Mouse (Mus musculus): ENCODE measurements around the gene Ubxn1. TPM values are rescaled to one million over a fixed set of nuclear protein-coding genes. Genes with fewer than 3 reads are reported as not detected.

Ubxn1 gene
- polyA plus RNA-seq, 1 experiment from 2014 or later = 167 TPM

- 0 out of 2 replicates have a peak, but pooled peaks cover 2% of the 10 kb centered on the region for H3K36me3 ChIP-seq
- no peaks in the 10 kb centered on the region for H3K27me3 ChIP-seq (replicated peaks)
- H3K27ac ChIP-seq = no peak overlapping the region
- no peaks in the 10 kb centered on the region for H3K9me3 ChIP-seq
- 25% methylated on average over 29 of the region's 29 CpGs for WGBS
- peak overlapping the region; percentile 50 for H3K4me3 ChIP-seq (replicated peaks)
- ATAC-seq = peak; percentile 81
- peak overlapping the region; percentile 88 for H3K4me2 ChIP-seq (replicated peaks)
- peaks cover 12% of the 10 kb centered on the region for H3K4me1 ChIP-seq (replicated peaks)
- H3K9ac ChIP-seq = peak overlapping the region; percentile 62
Observed at GRCm38 (mm10) chr19:8839908-8840791, 31.1 kb upstream of the Ubxn1 start.

- no peaks in the 10 kb centered on the region for H3K9me3 ChIP-seq
- no peak overlapping the region for H3K27ac ChIP-seq
- peak overlapping the region; percentile 50 for H3K4me3 ChIP-seq (replicated peaks)
- H3K36me3 ChIP-seq = peaks cover 3% of the 10 kb centered on the region; the same call in 1 of the 2 replicates
- no peak for ATAC-seq
- H3K4me2 ChIP-seq (replicated peaks) = peak overlapping the region; percentile 88
- 90% methylated on average over 7 of the region's 7 CpGs for WGBS
- H3K27me3 ChIP-seq (replicated peaks) = no peaks in the 10 kb centered on the region
- peaks cover 12% of the 10 kb centered on the region for H3K4me1 ChIP-seq (replicated peaks)
- H3K9ac ChIP-seq = peak overlapping the region; percentile 62
Observed at GRCm38 (mm10) chr19:8841012-8841411, 30.3 kb upstream of the Ubxn1 start.

GRCm38 (mm10) chr19:8842961-8843360, 28.3 kb upstream of the Ubxn1 start:
- WGBS = 83% methylated on average over 6 of the region's 6 CpGs
- ATAC-seq = no peak
- H3K9ac ChIP-seq = 0 out of 2 replicates have a peak overlapping the region, but pooled peaks have one; percentile 1

GRCm38 (mm10) chr19:8844371-8845129, 26.7 kb upstream of the Ubxn1 start:
- Histone ChIP-seq H3K9ac (no peak overlapping the region), H3K36me3 (peaks cover 8% of the 10 kb centered on the region; the same call in 1 of the 2 replicates), H3K9me3 (no peaks in the 10 kb centered on the region), H3K4me3 (replicated peaks) (no peak overlapping the region), H3K27ac (no peak overlapping the region), H3K4me1 (replicated peaks) (peaks cover 3% of the 10 kb centered on the region; the same call in 1 of the 2 replicates), H3K27me3 (replicated peaks) (no peaks in the 10 kb centered on the region), H3K4me2 (replicated peaks) (no peak overlapping the region)
- WGBS = 63% methylated on average over 5 of the region's 5 CpGs
- no peak for ATAC-seq

More at GRCm38 (mm10) chr19:8842961-8843360, 28.3 kb upstream of the Ubxn1 start:
- H3K4me2 ChIP-seq (replicated peaks) = no peak overlapping the region
- no peak overlapping the region for H3K27ac ChIP-seq
- H3K36me3 ChIP-seq = peaks cover 8% of the 10 kb centered on the region; the same call in 1 of the 2 replicates
- H3K4me3 ChIP-seq (replicated peaks) = no peak overlapping the region
- peaks cover 8% of the 10 kb centered on the region for H3K4me1 ChIP-seq (replicated peaks)
- H3K9me3 ChIP-seq = no peaks in the 10 kb centered on the region
- no peaks in the 10 kb centered on the region for H3K27me3 ChIP-seq (replicated peaks)

GRCm38 (mm10) chr19:8848356-8848755, 22.9 kb upstream of the Ubxn1 start:
- H3K36me3 ChIP-seq = peaks cover 8% of the 10 kb centered on the region; the same call in 1 of the 2 replicates
- no peaks in the 10 kb centered on the region for H3K27me3 ChIP-seq (replicated peaks)
- no peak for ATAC-seq
- no peaks in the 10 kb centered on the region for H3K9me3 ChIP-seq
- WGBS = 63% methylated on average over 5 of the region's 5 CpGs
- H3K27ac ChIP-seq = no peak overlapping the region
- peaks cover 13% of the 10 kb centered on the region; the same call in 1 of the 2 replicates for H3K4me1 ChIP-seq (replicated peaks)
- no peak overlapping the region for H3K4me3 ChIP-seq (replicated peaks)
- no peak overlapping the region for H3K4me2 ChIP-seq (replicated peaks)
- no peak overlapping the region for H3K9ac ChIP-seq

GRCm38 (mm10) chr19:8850402-8850901, 20.8 kb upstream of the Ubxn1 start, which contains the start of gene Lrrn4cl:
TSS of gene Lrrn4cl (plus strand) at chr19:8850768.
- H3K4me2 ChIP-seq (replicated peaks) = peak within 1 kb of the TSS; percentile 22; the same call in 1 of the 2 replicates
- no peaks in the 10 kb centered on the region for H3K27me3 ChIP-seq (replicated peaks)
- peaks cover 8% of the 10 kb centered on the region; the same call in 1 of the 2 replicates for H3K36me3 ChIP-seq
- WGBS = 20% methylated on average over 7 of the region's 7 CpGs
- 0 out of 2 replicates have a peak within 1 kb of the TSS, but pooled peaks have one; percentile 28 for H3K27ac ChIP-seq
- no peak within 1 kb of the TSS for H3K4me3 ChIP-seq (replicated peaks)
- ATAC-seq = peak; percentile 89
- H3K9ac ChIP-seq = no peak within 1 kb of the TSS
- no peaks in the 10 kb centered on the region for H3K9me3 ChIP-seq
- H3K4me1 ChIP-seq (replicated peaks) = peaks cover 13% of the 10 kb centered on the region; the same call in 1 of the 2 replicates

GRCm38 (mm10) chr19:8851639-8852038, 19.7 kb upstream of the Ubxn1 start:
- 44% methylated on average over 7 of the region's 7 CpGs for WGBS
- H3K4me2 ChIP-seq (replicated peaks) = no peak overlapping the region
- H3K4me3 ChIP-seq (replicated peaks) = no peak overlapping the region
- H3K27me3 ChIP-seq (replicated peaks) = no peaks in the 10 kb centered on the region
- H3K9ac ChIP-seq = no peak overlapping the region
- peaks cover under 1% of the 10 kb centered on the region; the same call in 1 of the 2 replicates for H3K36me3 ChIP-seq
- peaks cover 13% of the 10 kb centered on the region; the same call in 1 of the 2 replicates for H3K4me1 ChIP-seq (replicated peaks)
- no peak overlapping the region for H3K27ac ChIP-seq
- H3K9me3 ChIP-seq = no peaks in the 10 kb centered on the region
- no peak for ATAC-seq

GRCm38 (mm10) chr19:8852236-8852928, 18.9 kb upstream of the Ubxn1 start:
- Histone ChIP-seq H3K9me3 (no peaks in the 10 kb centered on the region), H3K27ac (no peak overlapping the region), H3K9ac (no peak overlapping the region), H3K27me3 (replicated peaks) (no peaks in the 10 kb centered on the region), H3K36me3 (no peaks in the 10 kb centered on the region), H3K4me2 (replicated peaks) (no peak overlapping the region), H3K4me1 (replicated peaks) (peaks cover 13% of the 10 kb centered on the region; the same call in 1 of the 2 replicates), H3K4me3 (replicated peaks) (no peak overlapping the region)
- no peak for ATAC-seq
- 51% methylated on average over 10 of the region's 10 CpGs for WGBS

GRCm38 (mm10) chr19:8853117-8853516, 18.2 kb upstream of the Ubxn1 start:
- 83% methylated on average over 3 of the region's 3 CpGs for WGBS
- Histone ChIP-seq H3K4me2 (replicated peaks) (no peak overlapping the region), H3K9ac (no peak overlapping the region), H3K4me3 (replicated peaks) (no peak overlapping the region), H3K27ac (no peak overlapping the region), H3K4me1 (replicated peaks) (peaks cover 13% of the 10 kb centered on the region; the same call in 1 of the 2 replicates), H3K9me3 (no peaks in the 10 kb centered on the region), H3K36me3 (no peaks in the 10 kb centered on the region), H3K27me3 (replicated peaks) (no peaks in the 10 kb centered on the region)
- ATAC-seq = no peak

GRCm38 (mm10) chr19:8857689-8858088, 13.6 kb upstream of the Ubxn1 start:
- Histone ChIP-seq H3K9ac (no peak overlapping the region), H3K4me3 (replicated peaks) (no peak overlapping the region), H3K27me3 (replicated peaks) (no peaks in the 10 kb centered on the region), H3K4me1 (replicated peaks) (no peaks in the 10 kb centered on the region), H3K27ac (no peak overlapping the region), H3K9me3 (no peaks in the 10 kb centered on the region), H3K4me2 (replicated peaks) (no peak overlapping the region), H3K36me3 (no peaks in the 10 kb centered on the region)
- ATAC-seq = peak; percentile 67; the same call in 1 of the 2 replicates
- WGBS = 40% methylated on average over 4 of the region's 4 CpGs

- Histone ChIP-seq H3K36me3 (no peaks in the 10 kb centered on the region), H3K4me1 (replicated peaks) (no peaks in the 10 kb centered on the region), H3K9me3 (no peaks in the 10 kb centered on the region), H3K27me3 (replicated peaks) (no peaks in the 10 kb centered on the region), H3K4me2 (replicated peaks) (no peak overlapping the region), H3K27ac (no peak overlapping the region), H3K9ac (no peak overlapping the region), H3K4me3 (replicated peaks) (no peak overlapping the region)
- no peak for ATAC-seq
- 28% methylated on average over 1 of the region's 1 CpGs for WGBS
Observed at GRCm38 (mm10) chr19:8859018-8859417, 12.3 kb upstream of the Ubxn1 start.
